Comparison of ENCODE assay signal across 21 mouse cellular contexts in the genomic region with DNA sequence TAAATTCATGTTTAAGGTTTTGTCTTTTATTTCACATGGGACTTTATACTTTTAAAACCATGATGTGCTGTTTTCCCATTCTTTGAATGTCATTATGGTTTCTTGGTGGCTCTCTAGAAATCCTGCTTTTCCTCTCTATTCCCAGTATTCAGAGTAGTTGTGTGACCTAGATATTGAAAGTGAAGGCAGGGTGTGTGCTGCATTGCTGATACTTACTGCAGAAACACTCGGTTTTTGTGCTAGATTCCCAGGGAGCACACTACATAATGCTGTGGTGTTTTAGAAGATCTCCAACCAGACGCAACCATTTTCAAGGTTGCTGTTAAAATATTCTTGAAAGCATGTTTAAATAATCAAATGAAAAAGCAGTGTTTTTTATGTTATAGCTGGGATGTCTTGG.
DNase-seq lines count a peak whose midpoint lies in the region; ATAC-seq lines count a peak whose summit lies in the region.
"Had no signal": no experiment of that assay in that cellular context is flagged by ENCODE, and none has a peak within 500 bp of the region (broad histone marks: within the 10 kb centered on the region; RNA-seq: fewer than 3 reads in every experiment).

No protein-coding gene starts in this region.

- no peaks in the 10 kb centered on the region; the same call in 1 of the 2 replicates for H3K9me3 ChIP-seq in midbrain, embryonic 13.5 days
- no peaks in the 10 kb centered on the region for H3K9me3 ChIP-seq in midbrain, embryonic 10.5 days (replicated peaks)
- no peaks in the 10 kb centered on the region for H3K9me3 ChIP-seq in midbrain, embryonic 16.5 days (replicated peaks; ENCODE audit: control insufficient read depth, low read length, poor library complexity, severe bottlenecking)
- H3K9me3 ChIP-seq in intestine, embryonic 15.5 days: no peaks in the 10 kb centered on the region
- H3K9me3 ChIP-seq: embryonic facial prominence, embryonic 15.5 days; forebrain, embryonic 10.5 days; forebrain, embryonic 15.5 days; heart, embryonic 10.5 days had no signal

- DNase-seq in frontal cortex, postnatal 36 days (ENCODE audit: low spot score in 2 of 2): no peak
- no peak for DNase-seq in midbrain, embryonic 10.5 days (ENCODE audit: low spot score)
- no peak for DNase-seq in adrenal gland, adult 18-20 months (ENCODE audit: low spot score in 2 of 2)
- DNase-seq: adrenal gland, postnatal 14 days; cerebellum, adult 2 months; cerebellum, postnatal 10 days; embryo, embryonic 11 days; heart, adult 18-20 months; heart, postnatal 10 days; heart, postnatal 4 days had no signal

- peak; percentile 72; the same call in 1 of the 2 replicates for ATAC-seq in frontal cortex, adult (ENCODE audit: low TSS enrichment)
- ATAC-seq in midbrain, embryonic 13.5 days: no peak
- ATAC-seq in midbrain, embryonic 16.5 days: peak; percentile 58; the same call in 1 of the 2 replicates
- ATAC-seq in intestine, embryonic 15.5 days: no peak
- ATAC-seq: forebrain, embryonic 15.5 days; inflammation-experienced regulatory T-cells, adult 6 months had no signal

- no peaks in the 10 kb centered on the region for H3K27me3 ChIP-seq in midbrain, embryonic 13.5 days
- H3K27me3 ChIP-seq in midbrain, embryonic 10.5 days (ENCODE audit: low read depth, poor library complexity, severe bottlenecking): no peaks in the 10 kb centered on the region
- no peaks in the 10 kb centered on the region for H3K27me3 ChIP-seq in midbrain, embryonic 16.5 days (ENCODE audit: control insufficient read depth, insufficient read depth, low read depth, low read length)
- H3K27me3 ChIP-seq in intestine, embryonic 15.5 days (replicated peaks): no peaks in the 10 kb centered on the region
- H3K27me3 ChIP-seq: embryonic facial prominence, embryonic 15.5 days; forebrain, embryonic 15.5 days had no signal

- H3K27ac ChIP-seq in midbrain, embryonic 13.5 days: peak overlapping the region; percentile 47; the same call in 1 of the 2 replicates
- no peak overlapping the region for H3K27ac ChIP-seq in midbrain, embryonic 10.5 days (replicated peaks)
- H3K27ac ChIP-seq in midbrain, embryonic 16.5 days (ENCODE audit: low read length): no peak overlapping the region
- H3K27ac ChIP-seq in intestine, embryonic 15.5 days: no peak overlapping the region
- H3K27ac ChIP-seq: embryonic facial prominence, embryonic 15.5 days; forebrain, embryonic 10.5 days; forebrain, embryonic 15.5 days; heart, embryonic 10.5 days; hindbrain, embryonic 14.5 days had no signal

- 78% methylated on average over 2 of the region's 2 CpGs for WGBS in midbrain, embryonic 13.5 days
- WGBS in midbrain, embryonic 10.5 days: 78% methylated on average over 2 of the region's 2 CpGs
- 64% methylated on average over 2 of the region's 2 CpGs for WGBS in midbrain, embryonic 16.5 days
- WGBS in intestine, embryonic 15.5 days: 78% methylated on average over 2 of the region's 2 CpGs

- H3K4me1 ChIP-seq in midbrain, embryonic 13.5 days (replicated peaks): no peaks in the 10 kb centered on the region
- no peaks in the 10 kb centered on the region for H3K4me1 ChIP-seq in midbrain, embryonic 10.5 days
- peaks cover 2% of the 10 kb centered on the region; the same call in 1 of the 2 replicates for H3K4me1 ChIP-seq in midbrain, embryonic 16.5 days (ENCODE audit: control insufficient read depth, insufficient read depth, low read length)
- no peaks in the 10 kb centered on the region for H3K4me1 ChIP-seq in intestine, embryonic 15.5 days (replicated peaks)
- H3K4me1 ChIP-seq: embryonic facial prominence, embryonic 15.5 days; forebrain, embryonic 10.5 days; forebrain, embryonic 15.5 days; heart, embryonic 10.5 days had no signal

- no peak overlapping the region for H3K9ac ChIP-seq in midbrain, embryonic 13.5 days (replicated peaks)
- no peak overlapping the region for H3K9ac ChIP-seq in midbrain, embryonic 16.5 days (ENCODE audit: low read depth, low read length)
- H3K9ac ChIP-seq in intestine, embryonic 15.5 days: no peak overlapping the region
- H3K9ac ChIP-seq: embryonic facial prominence, embryonic 15.5 days; forebrain, embryonic 15.5 days; hindbrain, embryonic 14.5 days had no signal

- peaks cover under 1% of the 10 kb centered on the region; the same call in 1 of the 2 replicates for H3K36me3 ChIP-seq in midbrain, embryonic 13.5 days
- H3K36me3 ChIP-seq in midbrain, embryonic 10.5 days: no peaks in the 10 kb centered on the region
- no peaks in the 10 kb centered on the region for H3K36me3 ChIP-seq in midbrain, embryonic 16.5 days (ENCODE audit: control insufficient read depth, insufficient read depth, low read length)
- H3K36me3 ChIP-seq in intestine, embryonic 15.5 days: no peaks in the 10 kb centered on the region
- H3K36me3 ChIP-seq: embryonic facial prominence, embryonic 15.5 days; forebrain, embryonic 10.5 days; forebrain, embryonic 15.5 days; heart, embryonic 10.5 days had no signal

- H3K4me3 ChIP-seq in midbrain, embryonic 13.5 days (replicated peaks): no peak overlapping the region
- H3K4me3 ChIP-seq in midbrain, embryonic 10.5 days: no peak overlapping the region
- no peak overlapping the region for H3K4me3 ChIP-seq in midbrain, embryonic 16.5 days (ENCODE audit: low read depth, low read length)
- no peak overlapping the region for H3K4me3 ChIP-seq in intestine, embryonic 15.5 days (replicated peaks)
- H3K4me3 ChIP-seq: embryonic facial prominence, embryonic 15.5 days; erythroblast, embryonic 14.5 days; forebrain, embryonic 10.5 days; forebrain, embryonic 15.5 days; heart, embryonic 10.5 days had no signal

- H3K4me2 ChIP-seq in midbrain, embryonic 13.5 days (replicated peaks): no peak overlapping the region
- no peak overlapping the region for H3K4me2 ChIP-seq in midbrain, embryonic 16.5 days (ENCODE audit: low read length)
- no peak overlapping the region for H3K4me2 ChIP-seq in intestine, embryonic 15.5 days (replicated peaks)
- H3K4me2 ChIP-seq: embryonic facial prominence, embryonic 15.5 days; forebrain, embryonic 15.5 days; hindbrain, embryonic 14.5 days had no signal

Comparison
In these comparisons a context has a peak if more than half of its experiments do, and no peak if none do; other contexts are left out.
1. ATAC-seq: peak in frontal cortex, adult (single experiment) and midbrain, embryonic 16.5 days (single experiment); none in midbrain, embryonic 13.5 days (single experiment) and intestine, embryonic 15.5 days (single experiment).